Mouse (Mus musculus) kidney, embryonic 15.5 days (tissue): Measurements from ENCODE around the gene Tbx1. TPM values are rescaled to one million over a fixed set of nuclear protein-coding genes. Genes with fewer than 3 reads are reported as not detected.
"Not testable (repeated sequence)": the region's sequence is repeated elsewhere in the genome, so short reads cannot be mapped to it uniquely, and the experiment has no call there.

ENCODE experiments used
- ATAC-seq: fragments of 200-750 bp; cut with Nextera tagmentation; replicated peaks from 2 replicates; pipeline ENCODE4 v1.8.0; 2017; ENCODE audit warnings: moderate TSS enrichment; ENCODE audit not compliant: low FRiP score
- H3K27ac ChIP-seq: fragments of 300-500 bp; sonication (generic); 2 replicates; pipeline ENCODE4 v1.5.1; 2015; ENCODE audit warnings: mild to moderate bottlenecking, inconsistent platforms
- H3K27me3 ChIP-seq: fragments of 300-500 bp; sonication (generic); 2 replicates; pipeline ENCODE4 v1.6.1; 2015; ENCODE audit warnings: inconsistent platforms
- H3K36me3 ChIP-seq: fragments of 300-500 bp; sonication (generic); 2 replicates; pipeline ENCODE4 v1.6.1; 2015; ENCODE audit warnings: inconsistent platforms
- H3K4me1 ChIP-seq: fragments of 300-500 bp; sonication (generic); 2 replicates; pipeline ENCODE4 v1.6.1; 2015; ENCODE audit warnings: inconsistent platforms
- H3K4me2 ChIP-seq: fragments of 300-500 bp; sonication (generic); 2 replicates; pipeline ENCODE4 v1.6.1; 2015; ENCODE audit warnings: moderate library complexity, mild to moderate bottlenecking, inconsistent platforms
- H3K4me3 ChIP-seq: fragments of 300-500 bp; sonication (generic); replicated peaks from 2 replicates; pipeline ENCODE4 v1.5.1; 2015; ENCODE audit warnings: mild to moderate bottlenecking, inconsistent platforms
- H3K9ac ChIP-seq: fragments of 300-500 bp; sonication (generic); 2 replicates; pipeline ENCODE4 v1.6.1; 2015; ENCODE audit warnings: mild to moderate bottlenecking, inconsistent platforms
- H3K9me3 ChIP-seq: fragments of 300-500 bp; sonication (generic); replicated peaks from 2 replicates; pipeline ENCODE4 v1.6.1; 2016; ENCODE audit warnings: inconsistent platforms
- WGBS: fragments of 180-500 bp; shearing (Covaris S2); methylation state at CpG from one replicate; pipeline ENCODE4 v1.1.7; 2015; ENCODE audit warnings: mixed read lengths; 5-methylcytosine and 5-hydroxymethylcytosine counted together
- polyA plus RNA-seq: library from polyadenylated mRNA; unstranded; fragments of >200 nt; fragmentation: Nextera tagmentation; extraction: Ambion mirVana; gene quantifications from 2 replicates; pipeline ENCODE4 v1.2.1, GENCODE M21; 2015

The Tbx1 gene
- polyA plus RNA-seq, 1 experiment from 2014 or later, result 0.40 TPM

GRCm38 (mm10) chr16:18568599-18568998, 21.9 kb downstream of the Tbx1 start:
- H3K36me3 ChIP-seq, result no peaks in the 10 kb centered on the region; the same call in 1 of the 2 replicates
- no peak overlapping the region for H3K4me3 ChIP-seq
- 85% methylated on average over 7 of the region's 7 CpGs for WGBS
- H3K9ac ChIP-seq, result no peak overlapping the region
- no peak overlapping the region for H3K27ac ChIP-seq
- no peak overlapping the region for H3K4me2 ChIP-seq
- no peaks in the 10 kb centered on the region for H3K9me3 ChIP-seq
- H3K4me1 ChIP-seq, result no peaks in the 10 kb centered on the region
- H3K27me3 ChIP-seq, result no peaks in the 10 kb centered on the region
- ATAC-seq, result no peak

DNA sequence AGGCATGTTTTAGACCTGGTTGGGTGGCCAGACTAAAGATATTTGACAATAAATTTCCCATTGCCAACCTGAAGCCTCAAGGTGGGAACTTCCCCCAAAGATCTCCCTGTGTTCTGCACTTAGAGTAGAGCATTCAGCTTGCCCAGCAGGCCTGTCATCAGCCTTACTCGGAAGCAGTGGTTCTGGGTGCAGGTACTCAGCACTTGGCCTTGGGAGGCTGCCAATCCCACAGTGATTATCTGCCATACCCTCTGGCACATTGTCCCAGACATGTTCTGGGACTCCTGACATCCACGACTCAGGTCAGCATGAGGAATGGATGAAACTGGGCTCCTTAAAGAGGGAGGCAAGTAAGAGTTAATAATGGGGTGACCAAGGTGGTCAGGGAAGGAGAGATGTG, 26.0 kb downstream of the Tbx1 start:
- H3K4me2 ChIP-seq, result no peak overlapping the region
- H3K4me1 ChIP-seq, result no peaks in the 10 kb centered on the region
- no peak overlapping the region for H3K9ac ChIP-seq
- WGBS, result 84% methylated on average over 2 of the region's 2 CpGs
- no peaks in the 10 kb centered on the region for H3K9me3 ChIP-seq
- no peak for ATAC-seq
- H3K4me3 ChIP-seq, result no peak overlapping the region
- H3K27ac ChIP-seq, result no peak overlapping the region
- no peaks in the 10 kb centered on the region for H3K27me3 ChIP-seq
- no peaks in the 10 kb centered on the region; the same call in 1 of the 2 replicates for H3K36me3 ChIP-seq

DNA sequence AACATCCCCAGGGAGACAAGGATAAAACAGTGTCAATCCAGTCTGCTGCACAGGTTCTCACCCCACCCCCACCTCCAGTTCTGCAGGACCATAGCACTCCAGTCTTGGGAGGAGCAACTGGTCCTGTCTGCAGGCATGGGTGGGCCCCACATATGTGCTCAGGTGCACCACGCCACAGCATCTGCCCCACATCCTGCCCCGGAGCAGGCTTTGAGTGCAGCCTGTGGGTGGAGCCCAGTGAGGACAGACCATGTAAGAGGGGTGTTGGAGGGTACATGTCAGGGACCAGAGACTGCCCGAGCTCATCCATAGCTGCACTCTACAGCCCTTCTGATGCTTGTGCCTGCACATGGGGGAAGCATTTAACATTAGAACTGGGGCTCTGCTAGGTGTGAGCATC, 34.0 kb downstream of the Tbx1 start:
- ATAC-seq, result no peak
- peaks cover 30% of the 10 kb centered on the region for H3K4me1 ChIP-seq
- no peaks in the 10 kb centered on the region for H3K36me3 ChIP-seq
- 82% methylated on average over 3 of the region's 3 CpGs for WGBS
- H3K4me2 ChIP-seq, result no peak overlapping the region
- no peaks in the 10 kb centered on the region for H3K9me3 ChIP-seq
- H3K9ac ChIP-seq, result no peak overlapping the region
- H3K27me3 ChIP-seq, result 0 out of 2 replicates have a peak, but pooled peaks cover 4% of the 10 kb centered on the region
- H3K27ac ChIP-seq, result no peak overlapping the region
- H3K4me3 ChIP-seq, result no peak overlapping the region

GRCm38 (mm10) chr16:18555235-18555935, 35.1 kb downstream of the Tbx1 start:
- no peak overlapping the region for H3K4me3 ChIP-seq
- H3K36me3 ChIP-seq, result no peaks in the 10 kb centered on the region
- no peak for ATAC-seq
- 0 out of 2 replicates have a peak, but pooled peaks cover 4% of the 10 kb centered on the region for H3K27me3 ChIP-seq
- H3K4me2 ChIP-seq, result no peak overlapping the region
- whole genome bisulfite sequencing, result 51% methylated on average over 17 of the region's 17 CpGs
- H3K4me1 ChIP-seq, result peaks cover 41% of the 10 kb centered on the region
- H3K27ac ChIP-seq, result no peak overlapping the region
- no peak overlapping the region for H3K9ac ChIP-seq
- H3K9me3 ChIP-seq, result no peaks in the 10 kb centered on the region

DNA sequence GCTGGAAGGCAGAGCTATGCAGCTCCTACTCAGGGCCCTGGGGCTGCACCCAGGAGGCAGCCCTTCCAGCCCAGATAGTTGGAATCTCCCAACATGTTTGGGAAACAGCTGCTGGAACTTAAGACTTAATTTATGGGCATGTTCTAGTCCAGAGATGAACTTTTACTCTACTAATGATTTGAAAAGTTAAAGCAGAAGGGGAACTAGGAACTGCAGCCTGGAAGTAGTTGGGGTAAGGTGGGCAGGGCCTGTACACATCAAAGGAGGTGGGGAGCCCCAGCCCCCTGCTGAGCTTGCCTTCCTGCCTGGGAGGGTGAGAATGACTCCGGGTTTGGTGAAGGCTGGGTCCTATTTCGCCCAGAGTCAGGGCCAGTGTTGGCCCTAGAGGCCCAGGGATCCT, 35.8 kb downstream of the Tbx1 start:
- H3K4me1 ChIP-seq, result peaks cover 41% of the 10 kb centered on the region
- H3K27ac ChIP-seq, result no peak overlapping the region
- no peak overlapping the region for H3K4me3 ChIP-seq
- ATAC-seq, result no peak
- H3K9ac ChIP-seq, result no peak overlapping the region
- H3K36me3 ChIP-seq, result no peaks in the 10 kb centered on the region
- H3K4me2 ChIP-seq, result no peak overlapping the region
- 0 out of 2 replicates have a peak, but pooled peaks cover 4% of the 10 kb centered on the region for H3K27me3 ChIP-seq
- 48% methylated on average over 2 of the region's 2 CpGs for WGBS
- H3K9me3 ChIP-seq, result no peaks in the 10 kb centered on the region

DNA sequence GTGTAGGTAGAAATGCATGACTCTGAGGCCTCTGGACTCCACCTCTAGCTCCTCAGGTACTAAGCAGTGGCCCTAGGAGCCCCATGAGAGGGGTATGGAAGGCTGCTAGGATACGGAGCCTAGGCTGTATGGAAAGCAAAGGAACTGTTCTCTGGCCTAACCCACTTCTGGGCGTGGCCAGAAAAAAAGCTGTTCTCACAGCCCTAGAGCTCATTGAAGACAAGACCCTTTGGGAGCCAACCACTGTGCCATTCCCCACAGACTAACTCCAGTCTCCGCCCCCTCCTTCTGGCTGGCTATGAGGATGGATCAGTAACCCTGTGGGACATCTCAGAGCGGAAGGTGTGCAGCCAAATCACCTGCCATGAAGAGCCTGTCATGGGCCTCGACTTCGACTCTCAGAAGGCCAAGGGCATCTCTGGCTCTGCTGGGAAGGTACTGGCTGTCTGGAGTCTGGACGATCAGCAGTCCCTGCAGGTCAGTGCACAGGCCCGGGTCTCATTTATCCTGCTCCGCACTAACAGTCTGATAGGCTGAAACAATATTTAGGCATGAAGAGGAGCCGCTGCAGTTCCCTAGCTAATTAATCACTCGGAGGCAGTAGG, 38.3 kb downstream of the Tbx1 start:
- Histone ChIP-seq H3K9me3 (no peaks in the 10 kb centered on the region), H3K27me3 (0 out of 2 replicates have a peak, but pooled peaks cover 8% of the 10 kb centered on the region), H3K4me1 (peaks cover 41% of the 10 kb centered on the region), H3K4me3 (no peak overlapping the region), H3K4me2 (no peak overlapping the region), H3K36me3 (no peaks in the 10 kb centered on the region), H3K9ac (no peak overlapping the region), H3K27ac (no peak overlapping the region)
- 43% methylated on average over 11 of the region's 11 CpGs for WGBS
- ATAC-seq, result peak; percentile 47

DNA sequence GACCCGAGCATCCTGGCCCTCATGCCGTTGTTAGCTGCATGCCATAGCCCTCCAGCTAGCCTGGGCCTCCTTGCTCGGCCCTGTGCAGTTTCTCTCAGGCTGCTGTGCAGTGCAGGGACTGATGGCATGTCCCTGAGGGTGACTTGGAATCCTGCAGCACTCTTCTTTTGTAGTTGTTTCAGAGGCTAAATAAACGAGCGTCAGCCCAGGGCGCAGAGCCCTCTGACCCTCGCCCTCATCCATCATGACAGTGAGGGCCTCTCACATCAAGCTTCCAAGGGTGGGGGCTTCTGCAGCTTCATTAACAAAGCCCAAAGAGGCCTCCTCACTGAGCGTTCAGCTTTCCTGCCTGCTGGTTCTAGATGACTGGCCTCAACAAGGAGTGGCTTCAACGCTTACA, 38.9 kb downstream of the Tbx1 start:
- H3K4me1 ChIP-seq, result peaks cover 41% of the 10 kb centered on the region
- 18% methylated on average over 9 of the region's 9 CpGs for WGBS
- no peak overlapping the region for H3K27ac ChIP-seq
- 0 out of 2 replicates have a peak overlapping the region, but pooled peaks have one; percentile 5 for H3K9ac ChIP-seq
- no peak overlapping the region for H3K4me2 ChIP-seq
- H3K9me3 ChIP-seq, result no peaks in the 10 kb centered on the region
- H3K27me3 ChIP-seq, result 0 out of 2 replicates have a peak, but pooled peaks cover 8% of the 10 kb centered on the region
- no peak overlapping the region for H3K4me3 ChIP-seq
- peak; percentile 43 for ATAC-seq
- H3K36me3 ChIP-seq, result no peaks in the 10 kb centered on the region

GRCm38 (mm10) chr16:18547891-18548290, 42.6 kb downstream of the Tbx1 start:
- no peak overlapping the region for H3K9ac ChIP-seq
- WGBS, result 82% methylated on average over 5 of the region's 5 CpGs
- 0 out of 2 replicates have a peak, but pooled peaks cover 4% of the 10 kb centered on the region for H3K27me3 ChIP-seq
- H3K9me3 ChIP-seq, result no peaks in the 10 kb centered on the region
- no peak overlapping the region for H3K27ac ChIP-seq
- H3K4me3 ChIP-seq, result no peak overlapping the region
- no peaks in the 10 kb centered on the region for H3K36me3 ChIP-seq
- ATAC-seq, result no peak
- peaks cover 34% of the 10 kb centered on the region for H3K4me1 ChIP-seq
- H3K4me2 ChIP-seq, result no peak overlapping the region

- ATAC-seq, result 0 out of 2 replicates have a peak, but pooled peaks have one; percentile 49
- Histone ChIP-seq H3K9ac (no peak overlapping the region), H3K9me3 (no peaks in the 10 kb centered on the region), H3K27me3 (no peaks in the 10 kb centered on the region), H3K27ac (no peak overlapping the region), H3K4me1 (0 out of 2 replicates have a peak, but pooled peaks cover 8% of the 10 kb centered on the region), H3K4me2 (no peak overlapping the region), H3K36me3 (no peaks in the 10 kb centered on the region), H3K4me3 (no peak overlapping the region)
- WGBS, result 47% methylated on average over 8 of the region's 8 CpGs
These were observed 47.2 kb downstream of the Tbx1 start for GRCm38 (mm10) chr16:18543151-18543829.

DNA sequence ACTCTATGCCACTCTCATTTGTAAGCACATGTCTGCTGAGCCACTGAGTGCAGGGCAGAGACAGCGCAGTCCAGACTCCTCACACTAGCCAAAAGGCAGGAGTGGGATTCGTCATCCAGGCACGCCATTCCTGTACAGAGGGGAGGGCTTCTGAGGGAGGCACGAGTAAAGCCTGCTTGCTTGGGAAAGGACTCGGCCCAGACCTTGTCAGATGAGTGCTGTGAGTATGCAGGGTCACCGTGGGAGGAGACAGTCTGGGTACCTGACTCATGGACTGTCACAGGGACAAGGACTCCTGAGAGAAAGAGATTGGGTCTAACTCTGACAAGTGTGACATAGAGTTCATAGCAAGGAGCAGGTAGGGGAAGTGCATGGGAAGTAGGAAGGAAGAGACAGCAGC, 51.2 kb downstream of the Tbx1 start:
- H3K27me3 ChIP-seq, result no peaks in the 10 kb centered on the region
- H3K27ac ChIP-seq, result no peak overlapping the region
- WGBS, result 51% methylated on average over 6 of the region's 6 CpGs
- no peak overlapping the region for H3K4me3 ChIP-seq
- no peaks in the 10 kb centered on the region for H3K36me3 ChIP-seq
- no peaks in the 10 kb centered on the region for H3K9me3 ChIP-seq
- H3K4me2 ChIP-seq, result no peak overlapping the region
- 0 out of 2 replicates have a peak, but pooled peaks cover 6% of the 10 kb centered on the region for H3K4me1 ChIP-seq
- no peak overlapping the region for H3K9ac ChIP-seq
- no peak for ATAC-seq

DNA sequence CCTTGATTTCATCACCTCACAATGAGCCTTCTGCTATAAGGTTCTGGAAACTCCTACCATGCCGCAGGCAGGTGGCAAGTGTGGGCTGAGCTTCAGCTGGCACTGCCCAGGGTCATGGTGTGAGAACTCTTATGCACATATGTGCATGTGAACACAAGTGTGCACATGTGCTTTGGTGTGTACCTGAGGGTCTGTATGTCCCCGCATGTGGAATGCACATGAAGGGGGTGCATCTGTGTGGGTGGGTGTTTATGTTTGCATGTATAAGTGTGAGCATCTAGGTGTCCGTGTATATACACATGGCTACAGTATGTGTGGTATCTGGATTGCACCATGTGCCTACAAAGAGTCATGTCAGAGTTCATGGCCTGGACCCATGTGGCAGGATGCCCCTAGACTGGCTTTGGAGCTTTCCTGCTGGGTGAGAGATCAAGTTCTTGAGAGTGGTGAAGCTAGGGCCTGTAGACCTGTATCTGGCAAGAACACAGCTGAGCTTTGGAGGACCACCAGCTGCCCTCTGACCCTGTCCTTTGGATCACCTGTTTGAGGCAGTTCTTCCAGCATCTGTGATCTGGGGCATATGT, 53.0 kb downstream of the Tbx1 start:
- WGBS, result 85% methylated on average over 3 of the region's 3 CpGs
- H3K36me3 ChIP-seq, result no peaks in the 10 kb centered on the region

DNA sequence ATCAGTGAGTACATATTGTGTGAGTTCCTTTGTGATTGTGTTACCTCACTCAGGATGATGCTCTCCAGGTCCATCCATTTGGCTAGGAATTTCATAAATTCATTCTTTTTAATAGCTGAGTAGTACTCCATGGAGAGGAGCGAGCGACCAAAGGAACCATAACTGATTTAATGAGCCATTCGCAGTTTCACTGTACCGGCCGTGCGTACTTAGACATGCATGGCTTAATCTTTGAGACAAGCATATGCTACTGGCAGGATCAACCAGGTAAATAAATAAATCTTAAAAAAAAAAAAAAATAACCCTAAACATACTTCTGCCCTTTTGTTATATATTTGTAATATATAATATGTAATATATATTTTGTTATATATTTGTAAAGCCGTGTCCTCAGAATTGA, 57.4 kb downstream of the Tbx1 start:
- H3K9me3 ChIP-seq, H3K9ac ChIP-seq, H3K4me3 ChIP-seq, H3K4me2 ChIP-seq, H3K27ac ChIP-seq, H3K36me3 ChIP-seq, H3K27me3 ChIP-seq, H3K4me1 ChIP-seq: not testable (repeated sequence)
- ATAC-seq, result peak; percentile 100
- WGBS, result 87% methylated on average over 7 of the region's 7 CpGs

More for the DNA sequence above, 53.0 kb downstream of the Tbx1 start:
- no peaks in the 10 kb centered on the region for H3K4me1 ChIP-seq
- no peak overlapping the region for H3K27ac ChIP-seq
- no peak overlapping the region for H3K4me3 ChIP-seq
- no peaks in the 10 kb centered on the region for H3K9me3 ChIP-seq
- H3K9ac ChIP-seq, result no peak overlapping the region
- ATAC-seq, result no peak
- H3K4me2 ChIP-seq, result no peak overlapping the region
- H3K27me3 ChIP-seq, result no peaks in the 10 kb centered on the region
